Mouse (Mus musculus): ENCODE data around the gene Otop3. TPM values are rescaled to one million over a fixed set of nuclear protein-coding genes. Genes with fewer than 3 reads are reported as not detected.

The Otop3 gene
- polyA plus RNA-seq, 1 experiment from 2014 or later, result 4.6 TPM

GRCm38 (mm10) chr11:115391358-115391757 is 56.8 kb downstream of the Otop3 start:
- Histone ChIP-seq H3K4me3 (replicated peaks; ENCODE audit: low read length) (no peak overlapping the region), H3K27me3 (ENCODE audit: control insufficient read depth, insufficient read depth, low read length) (no peaks in the 10 kb centered on the region), H3K36me3 (ENCODE audit: control insufficient read depth, insufficient read depth, low read length) (peaks cover 5% of the 10 kb centered on the region; the same call in 1 of the 2 replicates), H3K9ac (ENCODE audit: low read length) (no peak overlapping the region), H3K27ac (ENCODE audit: low read length) (no peak overlapping the region), H3K4me1 (ENCODE audit: control insufficient read depth, insufficient read depth, low read length) (no peaks in the 10 kb centered on the region), H3K9me3 (replicated peaks; ENCODE audit: control insufficient read depth, low read length) (no peaks in the 10 kb centered on the region), H3K4me2 (ENCODE audit: low read depth, low read length) (no peak overlapping the region)
- no peak for ATAC-seq (ENCODE audit: insufficient read depth, low FRiP score)
- WGBS, result 92% methylated on average over 7 of the region's 7 CpGs

- H3K36me3 ChIP-seq (ENCODE audit: control insufficient read depth, insufficient read depth, low read length), result peaks cover 5% of the 10 kb centered on the region; the same call in 1 of the 2 replicates
- ATAC-seq (ENCODE audit: insufficient read depth, low FRiP score), result peak; percentile 25; the same call in 1 of the 2 replicates
- no peak overlapping the region for H3K27ac ChIP-seq (ENCODE audit: low read length)
- no peak overlapping the region for H3K4me2 ChIP-seq (ENCODE audit: low read depth, low read length)
- WGBS, result 61% methylated on average over 34 of the region's 34 CpGs
- no peak overlapping the region for H3K4me3 ChIP-seq (replicated peaks; ENCODE audit: low read length)
- no peaks in the 10 kb centered on the region for H3K27me3 ChIP-seq (ENCODE audit: control insufficient read depth, insufficient read depth, low read length)
- no peaks in the 10 kb centered on the region for H3K4me1 ChIP-seq (ENCODE audit: control insufficient read depth, insufficient read depth, low read length)
- no peak overlapping the region for H3K9ac ChIP-seq (ENCODE audit: low read length)
- no peaks in the 10 kb centered on the region for H3K9me3 ChIP-seq (replicated peaks; ENCODE audit: control insufficient read depth, low read length)
These were observed 59.3 kb downstream of the Otop3 start for GRCm38 (mm10) chr11:115393721-115394325.

Other genes with a start within 250 kb of the Otop3 start
- gene Rab37, start 243.3 kb upstream of the Otop3 start, polyA plus RNA-seq (2015; fragmentation: Nextera tagmentation; extraction: Ambion mirVana), result 2.2 and 2.3 TPM in 2 replicates
- 2.0 and 3.4 TPM in 2 replicates for gene Cd300lf, start 200.7 kb upstream of the Otop3 start, polyA plus RNA-seq (2015; fragmentation: Nextera tagmentation; extraction: Ambion mirVana)
- gene Slc9a3r1, start 171.4 kb upstream of the Otop3 start, polyA plus RNA-seq (2015; fragmentation: Nextera tagmentation; extraction: Ambion mirVana), result 136 and 138 TPM in 2 replicates
- gene Tmem104, start 147.2 kb upstream of the Otop3 start, polyA plus RNA-seq (2015; fragmentation: Nextera tagmentation; extraction: Ambion mirVana), result 8.3 and 9.7 TPM in 2 replicates
- gene Nat9, start 146.9 kb upstream of the Otop3 start, polyA plus RNA-seq (2015; fragmentation: Nextera tagmentation; extraction: Ambion mirVana), result 21.8 and 23.4 TPM in 2 replicates
- not detected in 2 replicates for gene Grin2c, start 67.5 kb upstream of the Otop3 start, polyA plus RNA-seq (2015; fragmentation: Nextera tagmentation; extraction: Ambion mirVana)
- 15.4 and 15.9 TPM in 2 replicates for gene Fdxr, start 57.7 kb upstream of the Otop3 start, polyA plus RNA-seq (2015; fragmentation: Nextera tagmentation; extraction: Ambion mirVana)
- 1.6 and 1.7 TPM in 2 replicates for gene Fads6, start 37.1 kb upstream of the Otop3 start, polyA plus RNA-seq (2015; fragmentation: Nextera tagmentation; extraction: Ambion mirVana)
- gene Otop2, start 27.6 kb upstream of the Otop3 start, polyA plus RNA-seq (2015; fragmentation: Nextera tagmentation; extraction: Ambion mirVana), result 1.9 and 2.5 TPM in 2 replicates
- 0.62 and 0.76 TPM in 2 replicates for gene Ush1g, start 12.7 kb upstream of the Otop3 start, polyA plus RNA-seq (2015; fragmentation: Nextera tagmentation; extraction: Ambion mirVana)
- 44.0 and 46.2 TPM in 2 replicates for gene Hid1, start 33.0 kb downstream of the Otop3 start, polyA plus RNA-seq (2015; fragmentation: Nextera tagmentation; extraction: Ambion mirVana)
- 6.1 and 6.6 TPM in 2 replicates for gene Cdr2l, start 47.2 kb downstream of the Otop3 start, polyA plus RNA-seq (2015; fragmentation: Nextera tagmentation; extraction: Ambion mirVana)
- 160 and 162 TPM in 2 replicates for gene Mrpl58, start 69.0 kb downstream of the Otop3 start, polyA plus RNA-seq (2015; fragmentation: Nextera tagmentation; extraction: Ambion mirVana)
- gene Atp5h, start 85.2 kb downstream of the Otop3 start, polyA plus RNA-seq (2015; fragmentation: Nextera tagmentation; extraction: Ambion mirVana), result 746 and 843 TPM in 2 replicates
- 3.2 and 3.6 TPM in 2 replicates for gene Kctd2, start 85.4 kb downstream of the Otop3 start, polyA plus RNA-seq (2015; fragmentation: Nextera tagmentation; extraction: Ambion mirVana)
- 0.22 and 0.26 TPM in 2 replicates for gene Trim80, start 105.8 kb downstream of the Otop3 start, polyA plus RNA-seq (2015; fragmentation: Nextera tagmentation; extraction: Ambion mirVana)
- gene Slc16a5, start 127.7 kb downstream of the Otop3 start, polyA plus RNA-seq (2015; fragmentation: Nextera tagmentation; extraction: Ambion mirVana), result 2.8 and 3.7 TPM in 2 replicates
- gene Armc7, start 140.9 kb downstream of the Otop3 start, polyA plus RNA-seq (2015; fragmentation: Nextera tagmentation; extraction: Ambion mirVana), result 7.9 and 8.0 TPM in 2 replicates
- gene Nt5c, start 157.1 kb downstream of the Otop3 start, polyA plus RNA-seq (2015; fragmentation: Nextera tagmentation; extraction: Ambion mirVana), result 112 and 113 TPM in 2 replicates
- 454 and 457 TPM in 2 replicates for gene Jpt1, start 179.7 kb downstream of the Otop3 start, polyA plus RNA-seq (2015; fragmentation: Nextera tagmentation; extraction: Ambion mirVana)
- gene Sumo2, start 201.5 kb downstream of the Otop3 start, polyA plus RNA-seq (2015; fragmentation: Nextera tagmentation; extraction: Ambion mirVana), result 687 and 737 TPM in 2 replicates
- gene Nup85, start 229.7 kb downstream of the Otop3 start, polyA plus RNA-seq (2015; fragmentation: Nextera tagmentation; extraction: Ambion mirVana), result 138 and 141 TPM in 2 replicates

All from stomach, embryonic 16.5 days (tissue).